Mouse (Mus musculus) lung, postnatal 36 days (tissue): ENCODE measurements around the gene Mapk1ip1.

Experiments used
- DNase-seq: peaks from one replicate; pipeline ENCODE4 v3.0.0; 2022; ENCODE audit warnings: mixed read lengths

The Mapk1ip1 gene

DNA sequence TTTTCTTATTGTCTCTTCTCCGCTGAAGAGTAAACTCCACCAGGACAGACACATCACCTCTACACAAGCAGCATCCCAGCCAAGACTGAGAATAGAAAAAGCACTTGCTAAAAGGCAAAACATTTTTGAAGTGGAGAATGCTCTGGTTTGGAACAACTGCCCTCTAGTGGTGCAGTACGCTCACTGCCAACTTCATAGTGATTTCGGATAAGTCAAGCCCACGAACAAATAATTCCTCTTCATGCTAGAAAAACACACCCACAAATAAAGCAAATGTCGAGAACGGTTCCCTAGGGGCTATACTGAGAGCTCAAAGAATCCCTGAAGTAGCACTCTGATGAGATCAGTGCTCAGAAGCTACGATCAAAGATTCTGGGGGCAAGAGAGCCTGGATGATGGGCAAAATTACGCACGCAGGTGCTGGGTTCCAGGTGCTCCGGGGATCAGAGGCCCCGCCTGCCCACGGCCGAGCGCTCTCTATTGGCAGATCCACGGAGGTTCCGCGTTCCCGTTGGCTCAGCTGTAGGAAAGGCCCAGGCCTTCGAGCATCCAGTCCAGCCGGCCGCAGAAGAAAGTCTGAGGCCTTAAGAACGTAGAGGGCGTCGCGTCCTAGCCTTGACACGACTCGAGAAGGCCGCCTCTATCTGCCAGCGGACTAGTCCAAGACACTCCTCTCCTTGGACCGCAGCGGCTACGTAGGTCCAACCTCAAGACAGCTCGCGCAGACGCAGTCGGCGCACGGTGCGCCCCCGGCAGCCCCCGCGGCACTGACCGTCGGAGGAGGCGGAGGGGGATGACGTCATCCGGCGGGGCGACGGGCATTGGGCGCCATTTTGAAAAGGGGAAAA, at the start of gene Mapk1ip1, which contains the start of gene Ppp2r2d:
Gene Mapk1ip1, minus strand, starts transcription at position 730 of the 848 bp plus-strand sequence.
Gene Ppp2r2d, plus strand, starts transcription at position 536 of the 848 bp plus-strand sequence.
- DNase-seq: peak; percentile 97

DNA sequence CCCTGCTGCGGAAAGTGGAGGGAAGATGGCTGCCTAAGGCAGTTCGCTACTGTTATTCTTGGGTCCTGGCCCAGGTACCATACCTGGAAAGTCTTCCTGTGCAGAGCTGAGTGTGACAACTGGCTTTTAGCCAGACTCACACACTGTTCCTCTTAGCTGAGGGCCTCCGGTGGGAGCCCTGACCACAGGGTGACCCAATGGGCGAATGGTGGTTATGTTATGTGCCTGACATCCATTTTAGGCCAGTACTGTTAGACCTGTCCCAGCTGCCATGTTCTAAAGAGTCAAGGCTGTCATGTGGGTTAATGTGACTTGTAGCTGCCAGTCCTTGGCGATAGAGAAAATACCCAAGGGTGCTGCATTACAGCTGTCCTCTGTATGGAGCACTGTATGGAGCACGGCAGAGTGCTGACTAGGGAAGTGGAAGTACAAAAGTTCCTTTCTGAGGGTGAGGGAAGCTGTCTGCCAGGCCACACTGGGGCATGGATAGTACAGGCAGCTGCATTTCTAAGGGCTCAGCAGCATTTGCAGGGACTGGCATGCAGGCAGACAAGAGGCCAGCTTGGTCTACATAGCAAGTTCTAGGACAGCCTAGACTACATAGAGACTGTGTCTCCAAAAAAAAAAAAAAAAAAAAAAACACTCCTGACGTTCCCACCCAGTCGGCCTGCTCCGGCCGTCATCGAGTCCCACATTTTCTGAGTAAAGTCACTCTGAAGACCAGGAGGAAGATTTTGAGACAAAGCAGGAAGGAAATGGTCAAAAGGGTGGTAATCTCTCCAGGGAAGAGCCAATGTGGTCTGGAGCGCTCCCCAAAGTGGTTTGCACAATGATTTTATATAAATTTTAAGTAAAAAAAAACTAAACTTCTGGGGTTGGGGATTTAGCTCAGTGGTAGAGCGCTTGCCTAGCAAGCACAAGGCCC, 39.6 kb upstream of the Mapk1ip1 start:
- DNase-seq: no peak

DNA sequence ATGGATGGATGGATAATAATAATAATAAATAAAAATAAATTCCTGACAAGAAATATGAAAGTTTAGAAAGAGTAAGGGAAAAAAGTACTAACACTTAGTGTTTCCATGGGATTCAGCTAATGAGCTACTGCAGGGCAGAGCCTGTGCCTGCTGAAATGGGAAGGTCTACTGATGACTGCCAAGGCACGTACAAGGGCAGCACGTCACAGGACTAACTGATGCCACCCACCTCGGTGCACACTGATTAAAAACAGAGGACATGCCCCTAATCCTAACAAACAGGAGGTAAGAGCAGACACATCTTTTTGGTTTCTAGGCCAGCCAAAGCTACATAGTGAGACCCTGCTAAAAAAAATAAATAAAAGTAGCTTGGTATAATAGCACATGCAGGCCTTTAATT, 37.7 kb upstream of the Mapk1ip1 start:
- no peak for DNase-seq

DNA sequence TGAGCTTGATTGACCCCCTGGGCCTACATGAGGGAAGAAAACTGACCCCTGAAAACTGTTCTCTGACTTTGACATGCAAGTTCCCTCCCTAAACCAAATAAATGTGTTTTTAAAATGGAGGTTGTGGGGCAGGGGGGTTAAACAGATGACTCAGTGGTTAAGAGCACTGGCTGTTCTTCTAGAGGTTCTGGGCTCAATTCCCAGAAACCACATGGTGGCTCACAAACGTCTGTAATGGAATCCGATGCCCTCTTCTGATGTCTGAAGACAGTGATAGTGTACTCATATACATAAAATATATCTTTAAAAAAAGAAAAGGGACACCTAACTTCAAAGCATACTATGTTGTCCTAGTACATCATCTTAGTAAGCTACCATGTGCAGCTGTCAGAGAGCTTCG, 29.0 kb upstream of the Mapk1ip1 start:
- no peak for DNase-seq

DNA sequence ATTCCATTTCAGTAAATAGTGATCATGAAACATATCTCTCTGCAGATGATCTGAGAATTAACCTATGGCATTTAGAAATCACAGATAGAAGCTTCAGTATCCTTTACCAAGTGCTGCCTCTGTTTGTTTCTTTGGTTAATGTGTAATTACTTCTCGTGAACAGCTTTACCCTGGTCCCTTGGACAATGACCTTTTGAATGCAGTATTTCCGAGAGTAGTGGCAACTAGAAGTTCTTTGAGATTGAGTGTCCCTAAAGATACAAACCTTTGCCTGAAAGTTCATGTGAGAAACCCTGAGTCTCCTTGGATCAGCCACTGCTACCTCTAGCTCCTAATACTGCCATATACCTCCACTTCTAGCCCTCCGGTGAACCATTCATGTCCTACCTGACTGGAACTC, 26.9 kb upstream of the Mapk1ip1 start:
- no peak for DNase-seq

DNA sequence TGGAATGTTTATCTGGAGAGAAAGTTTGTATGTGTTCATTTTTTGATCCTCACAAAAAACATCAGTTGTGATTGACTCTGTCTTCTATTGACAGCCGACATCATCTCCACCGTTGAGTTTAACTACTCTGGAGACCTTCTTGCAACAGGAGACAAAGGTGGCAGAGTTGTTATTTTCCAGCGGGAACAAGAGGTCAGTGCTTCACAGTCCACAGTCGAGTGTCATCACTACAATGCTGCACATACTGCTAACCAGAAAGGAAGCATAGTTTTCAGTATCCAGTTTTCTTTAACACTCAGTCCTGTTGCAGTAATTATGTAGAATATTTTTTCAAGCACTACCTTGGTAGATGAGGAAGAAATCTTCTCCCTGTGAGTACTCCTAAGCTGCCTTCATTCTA, 22.2 kb upstream of the Mapk1ip1 start:
- DNase-seq: no peak

DNA sequence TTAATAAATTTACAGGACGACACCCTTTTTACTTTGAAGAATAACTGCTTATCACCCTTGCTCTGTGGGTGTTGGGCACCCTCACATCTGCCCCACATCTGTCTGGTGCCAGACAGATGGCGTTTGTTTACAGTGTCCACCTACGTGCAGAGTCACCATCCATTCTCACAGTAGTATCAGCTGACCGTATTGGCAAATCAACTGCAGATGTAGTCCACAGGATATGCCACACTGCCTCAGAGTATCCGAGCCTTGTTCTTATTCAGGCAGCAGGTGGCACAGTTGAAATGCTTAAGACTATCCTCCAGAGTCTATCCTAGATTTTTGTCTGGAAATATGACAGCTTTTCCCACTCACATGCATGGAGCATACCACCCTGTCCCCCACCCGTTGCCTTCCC, 21.2 kb upstream of the Mapk1ip1 start:
- no peak for DNase-seq

DNA sequence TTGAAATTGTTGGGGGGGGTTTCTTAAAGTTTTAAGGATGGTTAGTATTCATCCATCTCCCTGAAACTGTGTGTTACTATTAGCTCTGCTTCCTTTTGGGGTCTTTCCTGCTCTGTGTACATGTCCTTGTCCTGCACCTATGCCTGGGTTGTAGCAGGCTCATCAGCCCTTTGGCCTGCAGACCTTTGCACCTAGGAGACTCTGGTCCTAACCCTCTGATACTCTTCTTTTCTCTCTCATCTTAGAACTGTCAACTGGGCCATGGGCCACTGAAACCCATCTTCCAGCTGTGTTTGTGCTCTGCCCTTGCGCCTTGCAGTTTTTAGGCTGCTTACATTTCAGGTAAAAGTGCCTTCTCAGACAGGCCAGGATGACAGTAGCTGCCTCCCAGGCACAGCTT, 18.7 kb upstream of the Mapk1ip1 start:
- no peak for DNase-seq

DNA sequence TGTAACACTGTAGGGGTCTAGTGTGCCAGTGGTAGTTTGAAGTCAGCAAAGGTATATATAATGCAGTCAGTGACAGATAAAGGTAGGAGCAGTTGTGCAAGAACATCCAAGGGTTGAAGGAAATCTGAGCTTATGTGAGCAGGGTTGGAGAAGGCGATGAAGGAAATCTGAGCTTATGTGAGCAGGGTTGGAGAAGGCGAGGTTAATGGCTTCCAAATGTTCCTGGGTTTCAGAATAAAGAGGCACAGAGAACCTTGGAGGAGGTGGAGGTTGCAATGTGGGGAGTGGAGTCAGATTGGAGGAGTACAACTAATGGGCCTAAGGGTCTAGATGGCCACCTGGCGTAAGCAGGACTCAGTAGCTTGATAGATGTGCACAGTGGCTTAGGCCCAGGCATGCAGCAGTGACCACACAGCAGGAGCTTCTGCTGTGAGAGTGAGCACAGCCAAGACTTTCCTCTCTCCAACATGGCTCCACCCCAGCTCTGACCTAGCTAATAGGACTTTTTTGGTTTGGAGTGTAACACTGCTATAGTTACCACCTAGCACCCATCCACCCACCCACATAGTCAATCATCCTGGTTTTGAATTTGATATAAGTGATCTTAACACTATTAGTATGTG, 18.0 kb upstream of the Mapk1ip1 start:
- no peak for DNase-seq

DNA sequence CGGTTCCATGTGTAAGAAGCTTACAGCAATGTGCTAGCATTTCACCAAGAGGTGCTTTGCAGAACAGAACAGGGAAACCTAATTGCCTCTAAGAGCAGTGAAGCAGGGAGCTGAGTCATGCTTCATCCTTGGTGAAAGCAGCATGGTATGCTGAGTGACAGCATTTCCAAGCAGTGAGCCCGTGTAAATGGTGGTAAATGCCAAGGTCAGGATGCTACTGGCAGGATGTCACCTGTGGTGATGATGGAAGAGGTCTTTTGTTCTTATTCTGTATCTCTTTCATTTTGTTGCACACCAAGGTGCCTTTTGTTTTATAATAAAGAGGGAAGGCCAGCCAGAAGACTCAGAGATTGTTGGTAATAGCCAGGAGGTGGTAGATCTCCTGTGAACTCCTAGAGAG, 10.6 kb upstream of the Mapk1ip1 start:
- DNase-seq: no peak

DNA sequence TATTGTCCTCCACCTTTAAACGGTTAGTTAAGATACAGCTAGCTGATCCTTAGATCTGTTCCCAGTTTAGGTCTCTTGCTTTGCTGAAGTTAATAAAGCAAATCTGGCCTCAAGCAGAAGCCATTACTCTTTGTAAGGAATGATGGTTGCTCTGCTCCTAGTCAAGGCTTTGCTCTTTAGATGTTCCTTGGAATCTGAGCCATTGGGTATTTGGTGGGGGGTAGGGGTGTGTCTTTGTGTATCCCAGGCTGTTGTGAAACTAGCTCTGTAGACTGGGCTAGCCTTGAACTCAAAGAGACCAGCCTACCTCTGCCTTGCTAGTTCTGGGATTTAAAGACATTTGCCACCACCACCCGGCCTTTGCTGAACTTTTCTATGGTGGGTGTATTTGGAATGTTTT, 8.1 kb upstream of the Mapk1ip1 start:
- DNase-seq: no peak

DNA sequence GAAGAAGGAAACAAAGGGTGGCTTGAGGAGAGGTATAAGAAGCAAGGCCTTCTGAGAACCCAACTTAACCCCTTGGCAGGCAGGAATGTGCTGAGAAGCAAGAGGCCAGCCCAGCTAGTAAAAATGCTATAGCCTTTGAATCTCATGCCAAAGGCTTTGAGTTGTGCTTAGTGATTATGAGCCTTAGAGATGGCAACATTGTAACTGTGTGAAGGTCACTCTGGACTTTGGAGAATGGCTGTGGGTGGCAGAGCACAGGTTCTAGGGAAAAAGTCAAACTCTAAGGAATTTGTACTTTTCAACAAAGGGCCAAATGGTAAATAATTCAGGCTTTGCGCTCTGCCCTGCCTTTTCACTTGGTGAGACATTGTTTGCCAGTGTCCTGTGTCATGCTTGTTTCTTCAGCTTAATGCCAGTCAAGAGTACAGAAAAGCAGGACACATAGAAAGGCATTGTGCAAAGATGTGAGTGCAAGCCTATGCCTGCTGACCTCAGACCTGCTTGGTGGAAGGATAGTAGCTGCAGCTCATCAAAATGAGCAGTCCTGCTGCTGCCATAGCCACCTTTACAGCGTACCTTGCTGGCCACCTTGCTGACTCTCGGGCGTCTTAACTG, 7.5 kb upstream of the Mapk1ip1 start:
- no peak for DNase-seq

DNA sequence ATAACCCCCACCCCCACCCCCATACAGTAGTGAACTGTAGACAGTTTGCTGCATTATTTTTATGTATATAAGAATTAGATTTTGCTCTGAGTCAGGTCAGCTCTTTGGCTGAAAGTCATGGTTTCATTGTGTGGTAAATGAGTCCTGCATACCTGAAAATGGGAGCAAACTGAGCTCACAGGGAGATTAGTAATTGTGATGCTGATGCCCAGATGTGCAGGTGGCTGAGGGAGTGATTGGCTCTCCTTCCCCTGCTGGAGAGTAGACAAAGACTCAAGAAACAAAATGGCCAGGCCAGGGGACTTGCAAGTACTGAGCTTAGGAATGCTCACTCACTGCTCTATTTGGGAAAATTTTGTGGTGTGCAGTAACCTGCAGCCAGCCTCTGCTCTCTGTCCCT, 4.0 kb upstream of the Mapk1ip1 start:
- no peak for DNase-seq

DNA sequence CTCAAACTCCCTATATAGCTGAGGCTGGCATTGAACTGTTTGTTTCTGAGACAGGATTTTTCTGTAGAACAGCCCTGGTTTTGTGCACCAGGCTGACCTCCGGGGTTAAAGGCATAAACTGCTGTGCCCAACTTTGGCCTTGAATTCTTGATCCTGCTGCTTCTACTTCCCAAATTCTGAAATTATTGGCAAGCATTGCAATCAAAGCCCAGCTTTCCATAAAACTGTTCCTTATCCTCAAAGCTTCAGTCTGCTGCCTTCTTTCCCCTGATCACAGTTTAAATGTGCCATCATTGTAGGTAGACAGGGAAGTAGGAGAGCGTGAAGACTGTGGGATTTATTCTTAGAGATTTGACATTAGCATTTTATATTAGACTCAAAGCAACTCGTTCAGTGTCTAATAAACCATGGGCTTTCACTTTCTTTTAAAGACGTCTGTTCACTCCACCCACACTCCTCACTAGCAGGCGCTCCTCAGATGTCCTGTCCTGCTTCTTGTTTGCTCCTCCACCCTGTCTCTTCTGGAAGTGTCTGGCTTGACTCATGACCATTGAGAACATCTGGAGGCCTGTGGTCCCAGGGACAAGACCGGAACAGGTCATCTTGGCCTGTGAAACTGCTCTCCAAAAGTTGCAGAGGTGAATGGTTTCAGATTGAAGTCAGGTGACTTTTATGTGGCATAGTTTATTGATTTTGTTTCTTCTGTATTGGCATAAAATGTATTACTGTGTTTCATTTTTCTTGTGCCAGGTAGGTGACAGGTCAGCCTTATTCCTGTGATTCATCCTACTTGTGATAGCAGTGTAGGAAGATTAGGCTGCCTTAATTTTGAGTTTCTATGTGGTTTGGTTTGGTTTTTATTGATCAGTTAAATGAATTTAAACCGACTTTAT, 2.2 kb upstream of the Mapk1ip1 start:
- DNase-seq: no peak

DNA sequence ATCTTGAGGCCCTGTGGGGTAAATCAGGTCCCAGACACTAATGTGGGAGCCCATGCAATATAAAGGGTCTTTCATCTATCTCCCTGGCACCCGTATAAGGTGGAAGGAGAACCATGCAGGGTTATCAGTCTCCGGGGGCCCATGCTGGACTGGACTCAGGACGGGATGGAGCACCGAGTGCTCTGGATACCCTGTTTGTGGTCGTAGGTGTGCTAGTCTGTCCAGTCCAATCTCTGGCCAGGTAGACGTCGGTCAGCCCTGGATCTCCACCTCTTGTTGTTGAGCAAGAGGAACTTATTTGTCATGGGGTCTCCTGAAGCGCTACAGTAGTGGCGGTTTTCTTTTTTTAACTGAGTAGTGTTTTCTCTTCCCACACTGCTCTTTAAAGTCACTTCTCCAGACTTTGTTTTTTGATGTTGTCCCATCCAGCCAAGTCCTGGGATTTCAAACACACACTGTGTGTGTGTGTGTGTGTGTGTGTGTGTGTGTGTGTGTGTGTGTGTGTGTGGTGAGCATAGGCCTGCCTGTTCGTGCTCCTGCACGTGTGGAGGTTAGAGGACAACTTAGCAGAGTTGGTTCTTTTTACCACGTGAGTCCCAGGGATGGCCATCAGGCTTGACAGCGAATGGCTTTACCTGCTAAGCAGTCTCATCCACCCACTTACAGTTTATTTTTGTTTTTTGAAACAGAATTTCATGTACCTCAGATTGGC, 1.4 kb upstream of the Mapk1ip1 start:
- DNase-seq: no peak

DNA sequence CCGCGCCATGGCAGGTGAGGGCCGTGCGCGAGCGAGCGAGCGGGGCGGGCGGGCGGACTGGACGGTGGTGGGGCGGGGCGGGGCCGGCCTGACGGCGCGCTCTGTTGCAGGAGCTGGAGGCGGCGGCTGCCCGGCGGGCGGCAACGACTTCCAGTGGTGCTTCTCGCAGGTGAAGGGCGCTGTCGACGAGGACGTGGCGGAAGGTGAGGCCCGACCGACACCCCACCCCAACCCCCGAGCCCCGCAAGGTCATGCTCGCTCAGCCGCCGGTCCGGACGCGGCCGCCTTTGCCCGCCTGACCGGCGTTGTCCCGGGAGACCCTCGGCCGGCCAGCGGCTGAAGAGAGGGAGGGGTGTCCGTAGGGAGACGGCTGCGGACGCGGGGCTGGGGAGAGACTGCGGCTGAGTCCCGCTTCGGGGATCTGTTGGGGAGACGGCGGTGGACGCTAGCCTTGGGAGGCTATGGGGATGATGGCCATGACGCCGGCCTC, 474 bp upstream of the Mapk1ip1 start:
- peak; percentile 58 for DNase-seq

DNA sequence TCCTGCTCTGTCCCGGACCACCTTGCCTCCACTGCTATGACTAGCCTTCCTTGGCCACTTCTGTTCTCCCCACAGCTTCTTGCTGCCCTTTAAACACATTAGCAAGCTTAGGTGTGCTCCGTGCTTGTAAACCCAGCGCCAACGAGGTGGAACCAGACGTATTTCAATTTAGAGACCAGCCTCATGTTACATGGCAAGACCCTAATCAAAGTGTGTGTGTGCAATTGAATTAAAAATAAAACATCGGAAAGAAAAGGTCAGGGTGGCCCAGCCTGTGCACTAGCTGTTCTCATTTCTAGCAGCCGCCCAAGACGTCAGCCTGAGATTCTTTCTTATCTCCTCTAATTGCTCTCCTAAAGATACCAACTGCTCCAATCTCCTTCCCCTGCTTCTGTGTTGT, 962 bp downstream of the Mapk1ip1 start:
- DNase-seq: no peak

DNA sequence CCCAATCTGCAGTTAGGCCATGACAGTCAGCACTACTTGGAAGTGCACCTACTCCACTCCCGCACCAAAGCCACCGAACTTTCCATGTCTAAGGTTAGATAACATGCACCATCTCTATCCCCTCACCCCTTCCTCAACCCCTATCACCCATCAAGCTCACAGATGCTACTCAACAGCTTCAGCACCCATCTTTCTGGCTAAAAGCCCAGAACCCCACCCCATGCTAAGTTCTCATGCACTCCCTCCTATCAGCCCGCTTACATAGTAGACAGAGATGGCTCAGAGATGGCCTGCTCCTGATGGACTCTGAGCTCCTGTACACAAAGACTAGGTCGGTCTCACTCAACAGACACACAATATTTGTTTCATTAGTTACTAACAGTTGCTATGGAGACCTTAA, 2.7 kb downstream of the Mapk1ip1 start:
- DNase-seq: no peak

DNA sequence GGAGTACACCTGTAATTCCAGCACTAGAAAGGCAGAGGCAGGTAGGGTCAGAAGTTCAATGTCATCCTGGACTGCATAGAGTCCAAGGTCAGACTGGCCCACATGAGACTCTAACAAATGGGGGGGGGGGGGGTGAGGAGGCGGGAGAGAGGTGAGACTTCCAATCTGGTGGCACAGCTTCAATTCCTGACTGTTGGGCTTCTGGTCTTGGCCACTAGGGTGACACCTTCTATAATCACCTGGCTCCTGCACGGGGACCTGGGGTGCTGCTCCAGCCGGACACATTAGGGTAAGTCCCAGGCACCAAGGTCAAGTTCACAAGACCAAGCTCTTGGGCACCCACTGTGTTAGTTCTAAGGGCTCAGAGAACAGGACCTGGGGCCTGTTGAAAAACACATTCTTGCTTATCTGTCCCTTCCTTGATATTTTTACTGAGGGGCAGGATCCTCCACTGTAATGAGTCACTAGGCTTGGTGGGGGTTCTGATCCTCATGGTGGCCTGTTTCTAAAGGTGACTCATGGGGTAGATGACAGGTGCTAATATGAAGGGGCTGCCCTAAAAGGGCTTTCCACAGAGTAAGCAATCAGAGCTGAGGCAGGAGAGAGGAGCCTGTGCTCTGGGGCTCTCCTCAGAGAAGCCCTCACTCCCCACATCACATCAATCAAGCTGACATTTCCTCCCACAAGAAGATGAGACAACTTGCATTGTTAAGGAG, 4.5 kb downstream of the Mapk1ip1 start:
- no peak for DNase-seq

DNA sequence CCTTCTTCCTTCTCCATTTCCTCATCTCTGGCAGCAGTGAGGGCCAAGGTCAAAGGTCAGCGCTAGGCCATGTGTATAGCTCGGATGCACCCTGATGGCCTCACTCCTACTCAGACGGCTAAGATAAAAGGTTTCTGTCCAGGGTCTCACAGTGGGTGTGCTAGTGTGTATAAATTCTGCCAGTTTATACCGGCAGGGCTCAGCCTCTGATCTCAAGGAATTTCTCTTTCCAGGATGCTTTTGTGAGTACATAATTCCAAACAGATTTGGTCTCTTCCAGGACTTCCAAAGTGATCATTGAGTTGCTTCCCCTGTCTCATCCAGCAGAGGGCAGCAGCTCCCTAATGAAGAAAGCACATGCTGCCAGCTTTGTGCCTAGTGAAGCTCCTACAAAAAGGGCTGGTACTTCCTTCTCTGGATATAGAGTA, 5.5 kb downstream of the Mapk1ip1 start:
- DNase-seq: peak; percentile 90
